Mouse (Mus musculus): ENCODE results near the gene Gm20388. TPM values are rescaled to one million over a fixed set of nuclear protein-coding genes. Genes with fewer than 3 reads are reported as not detected.

Gm20388 gene
- polyA plus RNA-seq, 1 experiment from 2014 or later: 4.4 TPM

DNA sequence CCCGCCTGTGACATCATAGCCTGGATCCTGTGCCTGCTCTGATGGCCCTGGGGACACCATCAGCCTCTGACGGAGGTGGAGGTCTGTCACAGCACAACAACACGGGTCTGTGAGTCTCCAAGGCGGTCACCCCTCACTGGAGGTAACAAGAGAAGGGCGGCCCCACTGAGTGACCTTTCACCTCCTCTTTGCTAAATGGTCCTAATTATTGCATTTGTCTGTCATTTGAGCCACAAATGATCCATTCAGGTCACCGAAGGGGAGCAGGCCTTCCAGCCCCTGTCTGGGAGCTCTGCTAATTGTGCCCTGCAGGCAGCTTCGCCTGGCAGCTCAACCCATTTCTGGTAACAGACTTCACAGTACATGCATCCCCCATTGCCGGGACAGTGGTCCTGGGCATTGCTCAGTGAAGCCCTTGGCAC lies 1048.8 kb downstream of the Gm20388 start:
- H3K4me3 ChIP-seq (replicated peaks): no peak overlapping the region
- H3K36me3 ChIP-seq: no peaks in the 10 kb centered on the region
- peaks cover 19% of the 10 kb centered on the region for H3K4me1 ChIP-seq (replicated peaks)
- no peak for ATAC-seq
- H3K27ac ChIP-seq: no peak overlapping the region
- H3K4me2 ChIP-seq (replicated peaks): no peak overlapping the region
- no peaks in the 10 kb centered on the region for H3K9me3 ChIP-seq
- H3K27me3 ChIP-seq: peaks cover 69% of the 10 kb centered on the region
- WGBS: 17% methylated on average over 8 of the region's 8 CpGs
- H3K9ac ChIP-seq (replicated peaks): no peak overlapping the region

- Histone ChIP-seq H3K4me3 (replicated peaks) (no peak overlapping the region), H3K36me3 (no peaks in the 10 kb centered on the region), H3K27me3 (peaks cover 74% of the 10 kb centered on the region), H3K27ac (no peak overlapping the region), H3K9ac (replicated peaks) (no peak overlapping the region), H3K9me3 (no peaks in the 10 kb centered on the region), H3K4me1 (replicated peaks) (peaks cover 18% of the 10 kb centered on the region), H3K4me2 (replicated peaks) (no peak overlapping the region)
- WGBS: 93% methylated on average over 5 of the region's 5 CpGs
- no peak for ATAC-seq
These were observed 1052.2 kb downstream of the Gm20388 start for GRCm38 (mm10) chr8:120962606-120963380.

DNA sequence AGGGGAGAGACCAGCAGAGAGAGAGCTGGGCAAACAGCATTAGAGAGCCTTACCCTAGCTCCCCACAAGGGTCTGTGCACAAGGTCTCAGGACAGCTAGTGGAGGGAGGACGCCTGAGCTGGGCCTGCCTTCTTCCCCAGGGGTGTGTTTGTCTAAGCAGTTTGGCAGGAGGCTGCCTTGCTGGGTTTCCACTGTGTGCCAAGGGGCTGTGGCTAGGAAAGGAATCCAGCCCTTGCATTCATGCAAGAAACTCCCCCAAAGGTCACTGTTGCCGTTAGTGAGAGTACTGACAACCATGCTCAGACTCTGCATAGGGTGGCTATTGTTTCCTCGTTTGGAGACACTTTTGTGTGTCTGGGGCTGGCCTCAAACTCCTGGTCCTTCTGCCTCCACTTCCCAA lies 1055.9 kb downstream of the Gm20388 start:
- no peak for ATAC-seq
- H3K27ac ChIP-seq: no peak overlapping the region
- no peaks in the 10 kb centered on the region for H3K9me3 ChIP-seq
- no peak overlapping the region for H3K9ac ChIP-seq (replicated peaks)
- no peaks in the 10 kb centered on the region for H3K36me3 ChIP-seq
- no peak overlapping the region for H3K4me3 ChIP-seq (replicated peaks)
- WGBS: 33% methylated on average over 3 of the region's 3 CpGs
- H3K27me3 ChIP-seq: peaks cover 81% of the 10 kb centered on the region
- H3K4me2 ChIP-seq (replicated peaks): no peak overlapping the region
- H3K4me1 ChIP-seq (replicated peaks): 0 out of 2 replicates have a peak, but pooled peaks cover 2% of the 10 kb centered on the region

- no peak overlapping the region for H3K27ac ChIP-seq
- no peaks in the 10 kb centered on the region for H3K36me3 ChIP-seq
- no peak overlapping the region for H3K4me3 ChIP-seq (replicated peaks)
- no peaks in the 10 kb centered on the region for H3K9me3 ChIP-seq
- peaks cover 82% of the 10 kb centered on the region for H3K27me3 ChIP-seq
- WGBS: 49% methylated on average over 6 of the region's 6 CpGs
- ATAC-seq: no peak
- H3K9ac ChIP-seq (replicated peaks): no peak overlapping the region
- H3K4me1 ChIP-seq (replicated peaks): peaks cover 18% of the 10 kb centered on the region
- H3K4me2 ChIP-seq (replicated peaks): no peak overlapping the region
These were observed 1057.7 kb downstream of the Gm20388 start for GRCm38 (mm10) chr8:120968308-120968707.

DNA sequence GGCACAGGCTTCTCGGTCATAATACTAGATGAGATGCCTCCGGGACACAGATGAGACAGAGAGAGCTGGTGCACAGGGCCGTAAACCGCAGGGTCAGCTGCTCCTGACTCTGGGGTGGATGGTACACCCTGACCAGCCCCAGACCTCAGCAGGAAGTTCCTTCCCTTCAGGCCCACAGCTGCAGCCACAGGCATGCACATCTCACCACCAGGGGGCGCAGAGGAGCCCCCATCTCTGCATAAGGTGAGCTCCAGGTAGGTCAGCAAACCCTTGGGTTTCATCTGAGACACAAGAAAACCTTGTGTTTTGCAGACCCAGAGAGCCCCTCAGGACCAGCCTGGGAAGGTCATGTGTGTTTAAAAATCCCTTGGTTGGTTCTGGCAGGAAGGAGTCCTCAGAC lies 1059.7 kb downstream of the Gm20388 start:
- Histone ChIP-seq H3K27ac (no peak overlapping the region), H3K4me3 (replicated peaks) (no peak overlapping the region), H3K36me3 (no peaks in the 10 kb centered on the region), H3K9ac (replicated peaks) (no peak overlapping the region), H3K27me3 (peaks cover 88% of the 10 kb centered on the region), H3K4me2 (replicated peaks) (no peak overlapping the region), H3K4me1 (replicated peaks) (peaks cover 16% of the 10 kb centered on the region), H3K9me3 (no peaks in the 10 kb centered on the region)
- WGBS: 31% methylated on average over 5 of the region's 5 CpGs
- no peak for ATAC-seq

GRCm38 (mm10) chr8:120971691-120972469 lies 1061.2 kb downstream of the Gm20388 start:
- H3K27me3 ChIP-seq: peaks cover 79% of the 10 kb centered on the region
- H3K9me3 ChIP-seq: no peaks in the 10 kb centered on the region
- 21% methylated on average over 34 of the region's 34 CpGs for WGBS
- H3K9ac ChIP-seq (replicated peaks): peak overlapping the region; percentile 51
- H3K4me3 ChIP-seq (replicated peaks): peak overlapping the region; percentile 34
- no peaks in the 10 kb centered on the region for H3K36me3 ChIP-seq
- ATAC-seq: 0 out of 2 replicates have a peak, but pooled peaks have one; percentile 4
- no peak overlapping the region for H3K27ac ChIP-seq
- peak overlapping the region; percentile 65 for H3K4me2 ChIP-seq (replicated peaks)
- peaks cover 16% of the 10 kb centered on the region for H3K4me1 ChIP-seq (replicated peaks)

- Histone ChIP-seq H3K4me1 (replicated peaks) (peaks cover 16% of the 10 kb centered on the region), H3K4me2 (replicated peaks) (peak overlapping the region; percentile 65), H3K27ac (no peak overlapping the region), H3K9ac (replicated peaks) (no peak overlapping the region), H3K9me3 (no peaks in the 10 kb centered on the region), H3K4me3 (replicated peaks) (no peak overlapping the region), H3K27me3 (peaks cover 70% of the 10 kb centered on the region), H3K36me3 (no peaks in the 10 kb centered on the region)
- WGBS: 15% methylated on average over 7 of the region's 7 CpGs
- ATAC-seq: no peak
These were observed 1062.4 kb downstream of the Gm20388 start for GRCm38 (mm10) chr8:120973046-120973445.

- Histone ChIP-seq H3K4me1 (replicated peaks) (peaks cover 11% of the 10 kb centered on the region), H3K9me3 (no peaks in the 10 kb centered on the region), H3K27me3 (peaks cover 29% of the 10 kb centered on the region), H3K27ac (no peak overlapping the region), H3K36me3 (no peaks in the 10 kb centered on the region), H3K4me3 (replicated peaks) (no peak overlapping the region), H3K4me2 (replicated peaks) (no peak overlapping the region), H3K9ac (replicated peaks) (no peak overlapping the region)
- WGBS: 81% methylated on average over 13 of the region's 13 CpGs
- no peak for ATAC-seq
These were observed 1066.5 kb downstream of the Gm20388 start for GRCm38 (mm10) chr8:120977131-120977530.

DNA sequence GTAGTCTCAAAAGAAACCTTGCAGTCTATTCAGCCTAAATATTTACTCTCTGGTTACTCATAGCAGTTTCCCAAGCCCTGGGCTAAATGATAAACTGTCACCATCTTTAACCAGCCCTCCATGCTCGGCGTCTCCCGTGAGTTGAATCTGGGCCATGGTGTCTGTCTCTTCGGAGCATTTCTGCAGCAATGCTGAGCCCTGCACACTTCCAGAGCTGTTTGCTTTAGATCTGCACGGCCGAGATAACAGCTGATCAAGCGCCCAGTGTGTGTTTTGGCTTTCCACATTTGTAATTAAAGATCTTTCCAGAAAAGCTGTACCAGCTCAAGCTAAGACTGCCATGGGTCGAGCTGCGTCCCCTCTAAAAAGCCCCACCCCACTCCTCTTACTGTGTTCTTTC lies 1068.6 kb downstream of the Gm20388 start:
- 73% methylated on average over 9 of the region's 9 CpGs for WGBS
- Histone ChIP-seq H3K4me3 (replicated peaks) (no peak overlapping the region), H3K9ac (replicated peaks) (no peak overlapping the region), H3K27me3 (peaks cover 9% of the 10 kb centered on the region), H3K4me2 (replicated peaks) (no peak overlapping the region), H3K9me3 (no peaks in the 10 kb centered on the region), H3K4me1 (replicated peaks) (no peaks in the 10 kb centered on the region), H3K36me3 (no peaks in the 10 kb centered on the region), H3K27ac (no peak overlapping the region)
- no peak for ATAC-seq

DNA sequence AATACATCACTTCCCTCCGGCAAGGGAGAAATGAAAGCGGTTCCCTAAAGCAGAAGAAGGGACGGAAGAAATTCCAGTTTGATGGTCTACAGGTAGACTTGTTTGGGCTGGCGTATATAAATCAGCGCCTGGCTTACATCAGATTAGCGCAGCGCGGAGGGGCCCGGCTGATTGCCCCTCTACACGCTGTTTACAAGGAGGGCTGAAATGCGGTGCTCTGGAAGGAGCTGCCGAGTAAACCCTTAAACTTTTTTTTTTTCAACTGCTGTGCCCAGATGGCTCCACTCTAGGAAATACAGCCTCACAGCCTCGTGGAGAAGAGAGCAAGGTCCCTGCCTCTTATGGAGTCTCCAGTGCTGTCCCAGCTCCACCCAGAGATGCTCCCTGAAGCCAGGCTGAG lies 1070.3 kb downstream of the Gm20388 start:
- Histone ChIP-seq H3K9me3 (no peaks in the 10 kb centered on the region), H3K27ac (no peak overlapping the region), H3K4me2 (replicated peaks) (no peak overlapping the region), H3K27me3 (no peaks in the 10 kb centered on the region), H3K36me3 (no peaks in the 10 kb centered on the region), H3K9ac (replicated peaks) (no peak overlapping the region), H3K4me1 (replicated peaks) (no peaks in the 10 kb centered on the region), H3K4me3 (replicated peaks) (no peak overlapping the region)
- no peak for ATAC-seq
- 59% methylated on average over 13 of the region's 13 CpGs for WGBS

GRCm38 (mm10) chr8:120984888-120985287 lies 1074.2 kb downstream of the Gm20388 start:
- Histone ChIP-seq H3K27me3 (no peaks in the 10 kb centered on the region), H3K4me2 (replicated peaks) (no peak overlapping the region), H3K4me3 (replicated peaks) (no peak overlapping the region), H3K9ac (replicated peaks) (no peak overlapping the region), H3K9me3 (no peaks in the 10 kb centered on the region), H3K27ac (no peak overlapping the region), H3K36me3 (no peaks in the 10 kb centered on the region), H3K4me1 (replicated peaks) (no peaks in the 10 kb centered on the region)
- no peak for ATAC-seq
- WGBS: 87% methylated on average over 8 of the region's 8 CpGs

GRCm38 (mm10) chr8:120986022-120986421 lies 1075.4 kb downstream of the Gm20388 start:
- WGBS: 88% methylated on average over 7 of the region's 7 CpGs
- H3K9me3 ChIP-seq: no peaks in the 10 kb centered on the region

More at GRCm38 (mm10) chr8:120986022-120986421, 1075.4 kb downstream of the Gm20388 start:
- no peaks in the 10 kb centered on the region for H3K27me3 ChIP-seq
- no peak overlapping the region for H3K9ac ChIP-seq (replicated peaks)
- H3K36me3 ChIP-seq: no peaks in the 10 kb centered on the region
- ATAC-seq: no peak
- H3K27ac ChIP-seq: no peak overlapping the region
- no peak overlapping the region for H3K4me3 ChIP-seq (replicated peaks)
- no peaks in the 10 kb centered on the region for H3K4me1 ChIP-seq (replicated peaks)
- H3K4me2 ChIP-seq (replicated peaks): no peak overlapping the region

Data from midbrain, embryonic 13.5 days (tissue).